9 mouse cellular contexts compared by ENCODE assay signal in genomic region chr7:99467916-99468282, GRCm38 (mm10). TPM values are rescaled to one million over a fixed set of nuclear protein-coding genes. Genes with fewer than 3 reads are reported as not detected.
A peak's percentile ranks its signal among the peaks of the same experiment; 100 is the strongest.
DNase-seq lines count a peak whose midpoint lies in the region; TF ChIP-seq lines count a peak whose summit lies in the region.
"Had no signal": no experiment of that assay in that cellular context is flagged by ENCODE, and none has a peak within 500 bp of the region (broad histone marks: within the 10 kb centered on the region; RNA-seq: fewer than 3 reads in every experiment).

No protein-coding gene starts in this region.

- H3K9me3 ChIP-seq in megakaryocyte, embryonic 14.5 days = peaks cover 26% of the 10 kb centered on the region

- intact Hi-C loops in heart, postnatal 36 days (cut with DNase I) = no loop called here
- intact Hi-C loops in left cerebral cortex, postnatal 36 days (cut with DNase I) = no loop called here

- peaks cover 2% of the 10 kb centered on the region; the same call in 1 of the 2 replicates for H3K36me3 ChIP-seq in spleen, adult 2 months (ENCODE audit: control insufficient read depth, insufficient read depth, low read length)
- peaks cover 22% of the 10 kb centered on the region for H3K36me3 ChIP-seq in megakaryocyte, embryonic 14.5 days (replicated peaks; ENCODE audit: low read length)

- H3K4me3 ChIP-seq in spleen, adult 2 months (ENCODE audit: extremely low read depth, insufficient read depth, insufficient read length) = peak overlapping the region; percentile 57
- peak overlapping the region; percentile 51 for H3K4me3 ChIP-seq in cortical plate, adult 2 months (ENCODE audit: insufficient read depth, low read length)
- peak overlapping the region; percentile 92 for H3K4me3 ChIP-seq in megakaryocyte, embryonic 14.5 days (replicated peaks)
- H3K4me3 ChIP-seq: myocyte had no signal

- 5% methylated on average over 11 of the region's 11 CpGs for WGBS in spleen, adult 2 months

- no peaks in the 10 kb centered on the region; the same call in 1 of the 2 replicates for H3K27me3 ChIP-seq in spleen, adult 2 months (ENCODE audit: control insufficient read depth, insufficient read depth, low read length)
- peaks cover 85% of the 10 kb centered on the region for H3K27me3 ChIP-seq in megakaryocyte, embryonic 14.5 days (replicated peaks)

- DNase-seq in spleen, adult 2 months (ENCODE audit: low read depth in 1 of 2, low spot score in 2 of 2) = no peak
- DNase-seq in spleen, adult 12 weeks (ENCODE audit: low spot score) = no peak
- DNase-seq in heart, postnatal 36 days = peak; percentile 30 to 33
- DNase-seq in left cerebral cortex, postnatal 36 days (ENCODE audit: low spot score in 2 of 2) = peak; percentile 39 to 41
- no peak for DNase-seq in ovary, postnatal 10 days (ENCODE audit: low spot score)
- no peak for DNase-seq in T-cell, adult 2 months (ENCODE audit: low spot score)

- H3K27ac ChIP-seq in spleen, adult 2 months (ENCODE audit: insufficient read depth, low read length) = peak overlapping the region; percentile 76; the same call in 1 of the 2 replicates
- H3K27ac ChIP-seq in cortical plate, adult 2 months (ENCODE audit: insufficient read depth, low read length) = peak overlapping the region; percentile 73

- H3K4me1 ChIP-seq in spleen, adult 2 months (ENCODE audit: control insufficient read depth, insufficient read depth, insufficient read length) = peaks cover 14% of the 10 kb centered on the region
- peaks cover 17% of the 10 kb centered on the region for H3K4me1 ChIP-seq in cortical plate, adult 2 months (ENCODE audit: control insufficient read depth, insufficient read depth, low read length)
- peaks cover 73% of the 10 kb centered on the region for H3K4me1 ChIP-seq in megakaryocyte, embryonic 14.5 days

- no peak for TF ChIP-seq POLR2A in spleen, adult 2 months (IDR thresholded peaks at IDR 0.05; ENCODE audit: low read depth, low read length)
- TF ChIP-seq POLR2A in cortical plate, adult 2 months (IDR thresholded peaks at IDR 0.05; ENCODE audit: extremely low read depth, insufficient read depth, low read length) = no peak

- no peak for TF ChIP-seq CTCF in spleen, adult 2 months (IDR thresholded peaks at IDR 0.05; ENCODE audit: extremely low read depth, insufficient read depth, insufficient read length, insufficient replicate concordance)
- TF ChIP-seq CTCF in cortical plate, adult 2 months (IDR thresholded peaks at IDR 0.05; ENCODE audit: extremely low read depth, insufficient read depth, low read length) = no peak

RNA-seq across cellular contexts. Expression of gene Klhl35, which starts 2.1 kb away (rescaled TPM):
- polyA plus RNA-seq in spleen, adult 2 months (2012; rRNA removed) = 1.3 and 2.6 TPM in 2 replicates
- 2.2 and 3.5 TPM in 2 replicates for polyA plus RNA-seq in cortical plate, adult 2 months (2012; rRNA removed)
- total RNA-seq in heart, postnatal 36 days (2021) = not detected
- 1 to 10 TPM; 3.1 to 3.6 TPM for total RNA-seq in left cerebral cortex, postnatal 36 days (2021)
- polyA plus RNA-seq in megakaryocyte, embryonic 14.5 days (2012; ENCODE audit: insufficient read depth, low replicate concordance) = 2.4 TPM in 1 of 2 replicates, not detected in the other
- polyA plus RNA-seq: myocyte had no signal

RNA-seq across cellular contexts. Expression of gene Rps3, which starts 15.6 kb away (rescaled TPM):
- polyA plus RNA-seq in spleen, adult 2 months (2012; rRNA removed) = 324 and 363 TPM in 2 replicates
- 530 and 542 TPM in 2 replicates for polyA plus RNA-seq in cortical plate, adult 2 months (2012; rRNA removed)
- total RNA-seq in heart, postnatal 36 days (2021) = 100 to 1,000 TPM; 324 to 333 TPM
- total RNA-seq in left cerebral cortex, postnatal 36 days (2021) = 100 to 1,000 TPM; 215 to 261 TPM
- polyA plus RNA-seq in megakaryocyte, embryonic 14.5 days (2012; ENCODE audit: insufficient read depth, low replicate concordance) = 128 and 530 TPM in 2 replicates

Comparison
In these comparisons a context has a peak if more than half of its experiments do, and no peak if none do; other contexts are left out.
1. DNase-seq: peak in heart, postnatal 36 days (2 of 2) and left cerebral cortex, postnatal 36 days (2 of 2); none in spleen, adult 2 months (0 of 2), spleen, adult 12 weeks (single experiment), ovary, postnatal 10 days (single experiment) and T-cell, adult 2 months (single experiment).
2. Peak in every context shown above with its lines, with median percentiles within 50 percentile points of each other: H3K4me3 ChIP-seq.